Mouse (Mus musculus) midbrain, embryonic 15.5 days (tissue): ENCODE measurements around the gene Pidd1. TPM values are rescaled to one million over a fixed set of nuclear protein-coding genes. Genes with fewer than 3 reads are reported as not detected.
A peak's percentile ranks its signal among the peaks of the same experiment; 100 is the strongest.

Experiments
- ATAC-seq: fragments of 200-750 bp; cut with Nextera tagmentation; replicated peaks from 2 replicates; pipeline ENCODE4 v1.8.0; 2017; ENCODE audit warnings: moderate TSS enrichment
- H3K27ac ChIP-seq: fragments of 300-500 bp; sonication (generic); 2 replicates; pipeline ENCODE4 v1.5.1; 2015; ENCODE audit warnings: mild to moderate bottlenecking, inconsistent platforms
- H3K27me3 ChIP-seq: fragments of 300-500 bp; sonication (generic); replicated peaks from 2 replicates; pipeline ENCODE4 v1.6.1; 2015; ENCODE audit warnings: inconsistent platforms
- H3K36me3 ChIP-seq: fragments of 300-500 bp; sonication (generic); replicated peaks from 2 replicates; pipeline ENCODE4 v1.6.1; 2015; ENCODE audit warnings: inconsistent platforms
- H3K4me1 ChIP-seq: fragments of 300-500 bp; sonication (generic); 2 replicates; pipeline ENCODE4 v1.6.1; 2015; ENCODE audit warnings: inconsistent platforms
- H3K4me2 ChIP-seq: fragments of 300-500 bp; sonication (generic); 2 replicates; pipeline ENCODE4 v1.6.1; 2015; ENCODE audit warnings: inconsistent platforms, mild to moderate bottlenecking, moderate library complexity
- H3K4me3 ChIP-seq: fragments of 300-500 bp; sonication (generic); 2 replicates; pipeline ENCODE4 v1.5.1; 2015; ENCODE audit warnings: mild to moderate bottlenecking, inconsistent platforms
- H3K9ac ChIP-seq: fragments of 300-500 bp; sonication (generic); 2 replicates; pipeline ENCODE4 v1.6.1; 2015; ENCODE audit warnings: mild to moderate bottlenecking, inconsistent platforms
- H3K9me3 ChIP-seq: fragments of 300-500 bp; sonication (generic); 2 replicates; pipeline ENCODE4 v1.6.1; 2016; ENCODE audit warnings: inconsistent platforms
- WGBS: fragments of 180-500 bp; shearing (Covaris S2); methylation state at CpG from one replicate; pipeline ENCODE4 v1.1.7; 2015; ENCODE audit warnings: mixed read lengths; 5-methylcytosine and 5-hydroxymethylcytosine counted together
- polyA plus RNA-seq: library from polyadenylated mRNA; unstranded; fragments of >200 nt; fragmentation: Nextera tagmentation; extraction: Ambion mirVana; gene quantifications from 2 replicates; pipeline ENCODE4 v1.2.1, GENCODE M21; 2015

Gene Pidd1
- polyA plus RNA-seq, result 3.4 and 3.8 TPM in 2 replicates

GRCm38 (mm10) chr7:141443828-141444237, at the start of gene Pidd1:
Gene Pidd1, minus strand, starts transcription at chr7:141444025.
- no peak for ATAC-seq
- peak within 1 kb of the TSS; percentile 27 for H3K4me3 ChIP-seq
- peaks cover 29% of the 10 kb centered on the region for H3K4me1 ChIP-seq
- no peak within 1 kb of the TSS for H3K27ac ChIP-seq
- peak within 1 kb of the TSS; percentile 29 for H3K9ac ChIP-seq
- H3K4me2 ChIP-seq, result peak within 1 kb of the TSS; percentile 50
- WGBS, result under 1% methylated on average over 25 of the region's 25 CpGs
- H3K27me3 ChIP-seq, result no peaks in the 10 kb centered on the region
- no peaks in the 10 kb centered on the region for H3K9me3 ChIP-seq
- no peaks in the 10 kb centered on the region for H3K36me3 ChIP-seq

- no peaks in the 10 kb centered on the region for H3K4me1 ChIP-seq
- H3K27ac ChIP-seq, result no peak overlapping the region
- ATAC-seq, result no peak
- no peaks in the 10 kb centered on the region for H3K9me3 ChIP-seq
- H3K27me3 ChIP-seq, result no peaks in the 10 kb centered on the region
- H3K4me2 ChIP-seq, result no peak overlapping the region
- H3K9ac ChIP-seq, result no peak overlapping the region
- H3K4me3 ChIP-seq, result no peak overlapping the region
- H3K36me3 ChIP-seq, result peaks cover 5% of the 10 kb centered on the region
- WGBS, result 92% methylated on average over 5 of the region's 5 CpGs
These were observed 48.9 kb upstream of the Pidd1 start for GRCm38 (mm10) chr7:141492738-141493137.

GRCm38 (mm10) chr7:141491151-141491550, 47.3 kb upstream of the Pidd1 start:
- Histone ChIP-seq H3K4me2 (no peak overlapping the region), H3K27ac (no peak overlapping the region), H3K9me3 (no peaks in the 10 kb centered on the region), H3K27me3 (no peaks in the 10 kb centered on the region), H3K36me3 (peaks cover 5% of the 10 kb centered on the region), H3K9ac (no peak overlapping the region), H3K4me3 (no peak overlapping the region), H3K4me1 (no peaks in the 10 kb centered on the region)
- 85% methylated on average over 2 of the region's 2 CpGs for WGBS
- ATAC-seq, result no peak

- H3K9me3 ChIP-seq, result no peaks in the 10 kb centered on the region
- no peak for ATAC-seq
- H3K27me3 ChIP-seq, result no peaks in the 10 kb centered on the region; the same call in 1 of the 2 replicates
- H3K36me3 ChIP-seq, result no peaks in the 10 kb centered on the region
- H3K4me3 ChIP-seq, result no peak overlapping the region
- 81% methylated on average over 7 of the region's 7 CpGs for WGBS
- H3K27ac ChIP-seq, result no peak overlapping the region
- H3K9ac ChIP-seq, result no peak overlapping the region
- peaks cover 27% of the 10 kb centered on the region for H3K4me1 ChIP-seq
- H3K4me2 ChIP-seq, result no peak overlapping the region
These were observed 43.3 kb upstream of the Pidd1 start for GRCm38 (mm10) chr7:141487141-141487540.

GRCm38 (mm10) chr7:141486239-141486638, 42.4 kb upstream of the Pidd1 start:
- WGBS, result 86% methylated on average over 1 of the region's 1 CpGs
- ATAC-seq, result no peak
- H3K4me1 ChIP-seq, result peaks cover 33% of the 10 kb centered on the region

DNA sequence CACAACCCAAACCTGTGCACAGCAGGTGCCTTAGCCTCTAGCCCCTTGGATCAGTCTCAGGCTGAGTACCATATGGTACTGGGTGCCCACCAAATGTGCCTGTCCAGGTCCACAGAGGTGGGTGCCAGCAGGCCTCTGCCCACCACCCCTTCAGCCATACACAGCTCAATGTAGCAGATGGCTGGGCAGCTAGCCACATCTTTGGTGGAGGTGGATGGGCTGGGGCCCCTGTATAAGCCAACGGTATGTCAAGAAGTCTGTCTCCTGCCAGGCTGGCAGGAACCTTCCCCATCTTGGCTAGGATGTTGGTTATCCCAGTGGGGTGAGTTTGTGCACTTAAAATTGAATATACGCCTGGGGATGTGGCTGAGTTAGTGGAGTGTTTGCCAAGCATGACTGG, 41.8 kb upstream of the Pidd1 start:
- Histone ChIP-seq H3K36me3 (no peaks in the 10 kb centered on the region), H3K27me3 (no peaks in the 10 kb centered on the region; the same call in 1 of the 2 replicates), H3K9me3 (no peaks in the 10 kb centered on the region), H3K9ac (no peak overlapping the region), H3K4me3 (no peak overlapping the region), H3K4me2 (no peak overlapping the region), H3K27ac (no peak overlapping the region), H3K4me1 (peaks cover 39% of the 10 kb centered on the region)
- no peak for ATAC-seq
- WGBS, result 84% methylated on average over 2 of the region's 2 CpGs

More at GRCm38 (mm10) chr7:141486239-141486638, 42.4 kb upstream of the Pidd1 start:
- no peak overlapping the region for H3K9ac ChIP-seq
- no peaks in the 10 kb centered on the region for H3K36me3 ChIP-seq
- no peak overlapping the region for H3K27ac ChIP-seq
- no peak overlapping the region for H3K4me3 ChIP-seq
- no peaks in the 10 kb centered on the region for H3K9me3 ChIP-seq
- H3K4me2 ChIP-seq, result no peak overlapping the region
- no peaks in the 10 kb centered on the region; the same call in 1 of the 2 replicates for H3K27me3 ChIP-seq

DNA sequence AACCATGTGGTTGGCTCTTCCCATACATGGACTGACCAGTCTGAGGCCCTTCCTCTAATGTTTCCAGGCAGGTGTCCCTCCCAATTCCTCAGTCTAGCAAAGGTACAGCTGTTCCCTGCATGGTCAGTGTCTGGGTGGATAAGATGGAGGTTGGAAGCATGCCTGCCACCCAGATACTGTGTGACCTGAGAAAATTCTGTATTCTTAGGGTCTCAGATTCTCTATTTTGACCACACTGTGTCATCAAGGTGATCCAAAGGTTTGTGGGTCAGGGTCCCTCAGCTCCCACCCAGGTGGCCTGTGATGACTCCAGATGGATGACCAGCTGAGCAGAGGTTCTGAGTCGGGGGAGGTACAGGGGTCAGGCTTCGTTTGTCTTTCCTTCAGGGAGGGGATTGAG, 41.4 kb upstream of the Pidd1 start:
- Histone ChIP-seq H3K4me2 (no peak overlapping the region), H3K27ac (no peak overlapping the region), H3K4me3 (no peak overlapping the region), H3K27me3 (no peaks in the 10 kb centered on the region; the same call in 1 of the 2 replicates), H3K4me1 (peaks cover 41% of the 10 kb centered on the region), H3K36me3 (no peaks in the 10 kb centered on the region), H3K9me3 (no peaks in the 10 kb centered on the region), H3K9ac (no peak overlapping the region)
- 62% methylated on average over 2 of the region's 2 CpGs for WGBS
- no peak for ATAC-seq

GRCm38 (mm10) chr7:141484186-141485120, 40.6 kb upstream of the Pidd1 start:
- Histone ChIP-seq H3K9me3 (no peaks in the 10 kb centered on the region), H3K4me2 (no peak overlapping the region), H3K36me3 (no peaks in the 10 kb centered on the region), H3K27me3 (no peaks in the 10 kb centered on the region; the same call in 1 of the 2 replicates), H3K4me1 (peaks cover 41% of the 10 kb centered on the region), H3K4me3 (no peak overlapping the region), H3K27ac (no peak overlapping the region), H3K9ac (no peak overlapping the region)
- no peak for ATAC-seq
- WGBS, result 74% methylated on average over 5 of the region's 5 CpGs

- 79% methylated on average over 6 of the region's 6 CpGs for WGBS
- no peaks in the 10 kb centered on the region for H3K36me3 ChIP-seq
- no peaks in the 10 kb centered on the region; the same call in 1 of the 2 replicates for H3K27me3 ChIP-seq
- ATAC-seq, result no peak
- H3K9me3 ChIP-seq, result no peaks in the 10 kb centered on the region
- H3K4me2 ChIP-seq, result peak overlapping the region; percentile 89
- H3K4me1 ChIP-seq, result peaks cover 41% of the 10 kb centered on the region
- no peak overlapping the region for H3K9ac ChIP-seq
- no peak overlapping the region for H3K27ac ChIP-seq
- peak overlapping the region; percentile 70 for H3K4me3 ChIP-seq
These were observed 39.4 kb upstream of the Pidd1 start for GRCm38 (mm10) chr7:141483114-141483653.

DNA sequence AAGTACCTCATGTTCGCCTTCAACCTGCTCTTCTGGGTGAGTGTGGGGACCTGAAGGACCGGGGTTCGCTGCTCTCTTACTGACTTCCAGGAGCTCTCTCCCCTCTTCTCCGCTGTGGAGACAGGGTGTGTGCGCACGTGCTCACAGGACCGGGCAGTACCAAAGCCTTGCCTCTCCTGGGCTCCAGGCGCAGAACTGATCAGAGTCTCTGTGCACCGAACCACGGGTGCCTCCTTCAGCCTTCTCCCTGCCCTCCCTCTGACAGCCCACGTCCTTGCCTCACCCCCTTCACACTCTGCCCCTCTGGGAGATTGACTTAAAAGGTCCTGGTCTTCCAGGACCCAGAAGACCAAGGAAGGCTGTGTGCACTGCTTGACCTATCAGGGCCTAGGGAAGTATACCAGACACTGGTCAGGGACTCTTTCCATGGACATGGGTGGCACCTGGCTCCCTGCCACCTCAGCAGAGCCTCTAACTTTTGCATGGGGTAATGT, 38.8 kb upstream of the Pidd1 start:
- Histone ChIP-seq H3K27me3 (peaks cover 4% of the 10 kb centered on the region; the same call in 1 of the 2 replicates), H3K27ac (peak overlapping the region; percentile 74), H3K4me3 (peak overlapping the region; percentile 70), H3K4me2 (peak overlapping the region; percentile 89), H3K9me3 (no peaks in the 10 kb centered on the region), H3K4me1 (peaks cover 41% of the 10 kb centered on the region), H3K9ac (peak overlapping the region; percentile 68), H3K36me3 (no peaks in the 10 kb centered on the region)
- ATAC-seq, result peak; percentile 23
- WGBS, result 7% methylated on average over 11 of the region's 11 CpGs

- Histone ChIP-seq H3K9ac (peak overlapping the region; percentile 68), H3K27ac (peak overlapping the region; percentile 74), H3K27me3 (peaks cover 11% of the 10 kb centered on the region), H3K4me2 (peak overlapping the region; percentile 89), H3K4me3 (peak overlapping the region; percentile 70), H3K36me3 (no peaks in the 10 kb centered on the region), H3K9me3 (no peaks in the 10 kb centered on the region), H3K4me1 (peaks cover 41% of the 10 kb centered on the region)
- peak; percentile 62 for ATAC-seq
- under 1% methylated on average over 74 of the region's 81 CpGs for WGBS
These were observed 37.9 kb upstream of the Pidd1 start for GRCm38 (mm10) chr7:141481498-141482401.
